Mouse (Mus musculus): Measurements from ENCODE around the gene Vcpkmt. TPM values are rescaled to one million over a fixed set of nuclear protein-coding genes. Genes with fewer than 3 reads are reported as not detected.

The Vcpkmt gene
- polyA plus RNA-seq, 1 experiment from 2014 or later: 19.2 TPM

DNA sequence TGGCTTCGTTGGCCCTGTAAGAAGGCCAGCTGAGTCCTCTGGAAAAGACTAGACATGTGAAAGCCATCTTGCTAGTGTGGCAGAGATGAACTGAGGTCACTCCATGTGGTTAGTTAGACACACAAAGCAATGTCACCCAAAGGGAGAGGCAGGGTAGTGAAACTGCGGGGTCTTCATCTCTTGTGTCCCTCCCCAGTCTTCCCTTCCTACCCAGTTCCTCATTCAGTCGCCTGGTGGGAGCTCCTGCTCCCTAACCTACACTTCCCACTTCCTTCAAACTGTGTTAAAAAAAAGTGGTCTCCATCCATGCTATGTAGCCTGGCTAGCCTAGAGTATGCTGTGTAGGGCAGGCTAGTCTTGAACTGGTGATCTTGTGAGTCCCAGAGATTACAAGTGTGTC, 50.3 kb downstream of the Vcpkmt start:
- H3K27me3 ChIP-seq (ENCODE audit: control insufficient read depth, insufficient read depth, low read length): no peaks in the 10 kb centered on the region
- H3K9ac ChIP-seq (ENCODE audit: low read length): no peak overlapping the region
- H3K36me3 ChIP-seq (ENCODE audit: control insufficient read depth, insufficient read depth): no peaks in the 10 kb centered on the region
- no peak overlapping the region for H3K27ac ChIP-seq (ENCODE audit: low read length)
- no peaks in the 10 kb centered on the region for H3K9me3 ChIP-seq (replicated peaks; ENCODE audit: control insufficient read depth, low read length)
- H3K4me3 ChIP-seq (ENCODE audit: low read length): no peak overlapping the region
- peaks cover 12% of the 10 kb centered on the region for H3K4me1 ChIP-seq (ENCODE audit: control insufficient read depth, insufficient read depth, low read length)
- ATAC-seq (replicated peaks; ENCODE audit: extremely low read depth, insufficient read depth, low FRiP score): no peak
- WGBS: 88% methylated on average over 3 of the region's 3 CpGs
- H3K4me2 ChIP-seq (ENCODE audit: low read depth, low read length): no peak overlapping the region

GRCm38 (mm10) chr12:69532091-69532490, 50.7 kb downstream of the Vcpkmt start:
- peaks cover 10% of the 10 kb centered on the region for H3K4me1 ChIP-seq (ENCODE audit: control insufficient read depth, insufficient read depth, low read length)
- no peak overlapping the region for H3K9ac ChIP-seq (ENCODE audit: low read length)
- WGBS: 74% methylated on average over 4 of the region's 4 CpGs
- H3K4me2 ChIP-seq (ENCODE audit: low read depth, low read length): no peak overlapping the region
- no peak overlapping the region for H3K4me3 ChIP-seq (ENCODE audit: low read length)
- no peaks in the 10 kb centered on the region for H3K9me3 ChIP-seq (replicated peaks; ENCODE audit: control insufficient read depth, low read length)
- no peaks in the 10 kb centered on the region for H3K36me3 ChIP-seq (ENCODE audit: control insufficient read depth, insufficient read depth)
- ATAC-seq (replicated peaks; ENCODE audit: extremely low read depth, insufficient read depth, low FRiP score): no peak
- no peaks in the 10 kb centered on the region for H3K27me3 ChIP-seq (ENCODE audit: control insufficient read depth, insufficient read depth, low read length)
- no peak overlapping the region for H3K27ac ChIP-seq (ENCODE audit: low read length)

DNA sequence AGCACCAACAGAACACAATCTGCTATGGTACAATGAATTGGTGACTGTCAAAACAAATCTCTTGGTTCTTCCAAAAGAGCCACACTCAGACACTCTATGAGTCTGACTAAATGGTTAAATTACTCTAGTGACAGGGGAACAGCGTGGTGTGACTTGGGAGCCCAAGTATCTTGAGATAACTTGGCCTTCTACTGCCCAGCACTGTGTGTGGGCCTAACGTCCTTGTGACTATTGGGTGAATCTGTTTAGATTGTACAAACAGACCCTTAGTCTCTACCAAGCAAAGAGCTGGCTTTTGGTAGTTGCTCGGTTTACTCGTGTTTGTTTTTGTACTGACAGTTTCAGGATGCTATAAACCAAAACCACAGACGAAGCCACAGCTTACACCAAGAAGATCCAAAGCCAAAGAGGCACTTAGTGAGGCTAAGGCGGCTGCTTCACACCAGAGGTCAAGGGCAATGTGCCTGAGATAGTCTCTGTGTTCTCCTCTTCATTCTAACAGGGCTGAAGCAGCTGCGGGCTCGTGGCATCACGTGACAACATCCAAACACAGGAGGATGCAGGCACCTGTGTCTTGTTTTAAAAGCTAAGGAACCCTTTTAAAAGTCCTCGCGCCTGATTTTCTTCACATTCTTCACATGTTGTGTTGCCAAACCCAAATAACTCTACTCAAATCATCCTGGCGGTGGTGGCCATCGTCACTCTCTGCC, 53.0 kb downstream of the Vcpkmt start:
- Histone ChIP-seq H3K36me3 (ENCODE audit: control insufficient read depth, insufficient read depth) (no peaks in the 10 kb centered on the region), H3K27me3 (ENCODE audit: control insufficient read depth, insufficient read depth, low read length) (no peaks in the 10 kb centered on the region), H3K9me3 (replicated peaks; ENCODE audit: control insufficient read depth, low read length) (peaks cover 3% of the 10 kb centered on the region; the same call in 1 of the 2 replicates), H3K9ac (ENCODE audit: low read length) (no peak overlapping the region), H3K4me3 (ENCODE audit: low read length) (no peak overlapping the region), H3K4me2 (ENCODE audit: low read depth, low read length) (no peak overlapping the region), H3K4me1 (ENCODE audit: control insufficient read depth, insufficient read depth, low read length) (peaks cover 10% of the 10 kb centered on the region), H3K27ac (ENCODE audit: low read length) (no peak overlapping the region)
- WGBS: 76% methylated on average over 13 of the region's 13 CpGs
- no peak for ATAC-seq (replicated peaks; ENCODE audit: extremely low read depth, insufficient read depth, low FRiP score)

DNA sequence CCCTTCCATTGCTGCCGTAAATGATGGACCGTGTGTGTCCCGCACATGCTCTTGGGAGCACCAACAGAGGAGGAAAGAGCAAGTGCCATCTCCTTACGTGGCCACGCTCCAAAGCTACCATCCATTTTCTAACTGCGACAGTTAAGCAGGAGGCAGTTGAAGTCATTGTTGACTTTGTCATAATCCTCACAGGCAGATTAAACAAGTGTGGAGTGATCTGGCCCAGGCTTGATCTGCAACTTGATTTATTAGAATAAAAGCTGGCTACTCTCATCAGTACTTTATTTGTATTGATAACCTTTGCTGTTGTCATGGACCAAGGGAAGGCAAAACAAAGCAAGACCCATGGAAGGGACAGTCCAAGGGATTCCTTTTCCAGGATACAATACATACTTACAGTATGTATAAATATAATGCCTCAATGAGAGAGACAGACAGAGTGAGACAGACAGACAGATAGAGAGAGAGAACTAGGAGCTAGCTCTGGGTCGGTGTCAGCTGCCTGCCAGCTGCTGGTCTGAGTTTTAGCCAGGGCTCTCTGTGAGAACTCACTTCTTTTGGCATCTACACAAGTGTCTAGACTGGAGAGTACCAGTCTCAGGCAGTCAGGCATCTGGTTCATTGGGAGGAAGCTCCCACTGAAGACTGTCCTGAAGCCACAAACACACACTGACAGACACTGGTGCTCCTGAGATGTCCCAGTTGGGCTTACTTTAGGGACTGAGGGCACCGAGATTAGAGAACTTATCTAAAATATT, 54.4 kb downstream of the Vcpkmt start:
- no peak overlapping the region for H3K4me3 ChIP-seq (ENCODE audit: low read length)
- no peaks in the 10 kb centered on the region for H3K27me3 ChIP-seq (ENCODE audit: control insufficient read depth, insufficient read depth, low read length)
- H3K27ac ChIP-seq (ENCODE audit: low read length): no peak overlapping the region
- peaks cover 3% of the 10 kb centered on the region; the same call in 1 of the 2 replicates for H3K9me3 ChIP-seq (replicated peaks; ENCODE audit: control insufficient read depth, low read length)
- 77% methylated on average over 8 of the region's 8 CpGs for WGBS
- ATAC-seq (replicated peaks; ENCODE audit: extremely low read depth, insufficient read depth, low FRiP score): no peak
- no peak overlapping the region for H3K4me2 ChIP-seq (ENCODE audit: low read depth, low read length)
- H3K9ac ChIP-seq (ENCODE audit: low read length): no peak overlapping the region
- H3K4me1 ChIP-seq (ENCODE audit: control insufficient read depth, insufficient read depth, low read length): peaks cover 10% of the 10 kb centered on the region
- no peaks in the 10 kb centered on the region for H3K36me3 ChIP-seq (ENCODE audit: control insufficient read depth, insufficient read depth)

Small RNAs within 50 kb of the gene (microRNA-seq; reads per million reads assigned to microRNA genes)
- gene Gm23018: not detected

Other genes with a start within 250 kb of the Vcpkmt start
- 62.6 and 68.5 TPM in 2 replicates for gene Nemf, start 225.9 kb downstream of the Vcpkmt start, polyA plus RNA-seq (2015; fragmentation: Nextera tagmentation; extraction: Ambion mirVana)
- 31.1 and 32.3 TPM in 2 replicates for gene Arf6, start 210.9 kb downstream of the Vcpkmt start, polyA plus RNA-seq (2015; fragmentation: Nextera tagmentation; extraction: Ambion mirVana)
- gene Gm9887, start 210.6 kb downstream of the Vcpkmt start, polyA plus RNA-seq (2015; fragmentation: Nextera tagmentation; extraction: Ambion mirVana): 1.5 and 1.7 TPM in 2 replicates
- 7.1 and 7.6 TPM in 2 replicates for gene Sos2, start 98.8 kb upstream of the Vcpkmt start, polyA plus RNA-seq (2015; fragmentation: Nextera tagmentation; extraction: Ambion mirVana)
- gene L2hgdh, start 141.8 kb upstream of the Vcpkmt start, polyA plus RNA-seq (2015; fragmentation: Nextera tagmentation; extraction: Ambion mirVana): 18.4 and 18.5 TPM in 2 replicates
- 35.4 and 39.2 TPM in 2 replicates for gene Atp5s, start 141.9 kb upstream of the Vcpkmt start, polyA plus RNA-seq (2015; fragmentation: Nextera tagmentation; extraction: Ambion mirVana)
- 5.2 and 7.0 TPM in 2 replicates for gene Cdkl1, start 208.2 kb upstream of the Vcpkmt start, polyA plus RNA-seq (2015; fragmentation: Nextera tagmentation; extraction: Ambion mirVana)